Mouse (Mus musculus) liver, postnatal 0 days (tissue): ENCODE data around the gene Trcg1. TPM values are rescaled to one million over a fixed set of nuclear protein-coding genes. Genes with fewer than 3 reads are reported as not detected.

Source experiments
- ATAC-seq: fragments of 200-750 bp; cut with Nextera tagmentation; 2 replicates; pipeline ENCODE4 v1.8.0; 2017; ENCODE audit warnings: mild to moderate bottlenecking, moderate library complexity
- DNase-seq: peaks from one replicate; pipeline ENCODE4 v3.0.0-alpha.2; 2016
- H3K27ac ChIP-seq: fragments of 300-500 bp; sonication (generic); 2 replicates; pipeline ENCODE4 v1.5.1; 2014; ENCODE audit warnings: antibody characterized with exemption, moderate library complexity, mild to moderate bottlenecking, low read depth
- H3K27me3 ChIP-seq: fragments of 300-500 bp; sonication (generic); 2 replicates; pipeline ENCODE4 v1.6.1; 2014; ENCODE audit warnings: low read length, control low read depth, mixed read lengths; ENCODE audit not compliant: insufficient read depth
- H3K36me3 ChIP-seq: fragments of 300-500 bp; sonication (generic); replicated peaks from 2 replicates; pipeline ENCODE4 v1.6.1; 2014; ENCODE audit warnings: mild to moderate bottlenecking, control low read depth, low read length, moderate library complexity, mixed read lengths; ENCODE audit not compliant: insufficient read depth
- H3K4me1 ChIP-seq: fragments of 300-500 bp; sonication (generic); 2 replicates; pipeline ENCODE4 v1.6.1; 2014; ENCODE audit warnings: antibody characterized with exemption, mild to moderate bottlenecking, control low read depth; ENCODE audit not compliant: insufficient read depth
- H3K4me2 ChIP-seq: fragments of 300-500 bp; sonication (generic); 2 replicates; pipeline ENCODE4 v1.6.1; 2014; ENCODE audit warnings: low read depth, mild to moderate bottlenecking, low read length, moderate library complexity, mixed read lengths
- H3K4me3 ChIP-seq: fragments of 300-500 bp; sonication (generic); 2 replicates; pipeline ENCODE4 v1.5.1; 2014; ENCODE audit warnings: low read depth, low read length
- H3K9ac ChIP-seq: fragments of 300-500 bp; sonication (generic); replicated peaks from 2 replicates; pipeline ENCODE4 v1.6.1; 2014; ENCODE audit warnings: mild to moderate bottlenecking, moderate library complexity
- H3K9me3 ChIP-seq: fragments of 300-500 bp; sonication (generic); 2 replicates; pipeline ENCODE4 v1.6.1; 2016; ENCODE audit warnings: mild to moderate bottlenecking, control low read depth, low read length, mixed read lengths
- CTCF ChIP-seq: sonication (generic); IDR thresholded peaks from 2 replicates; pipeline ENCODE4 v1.5.1; 2016; ENCODE audit warnings: antibody characterized with exemption, low read depth
- EP300 ChIP-seq: IDR thresholded peaks from 2 replicates; pipeline ENCODE4 v1.6.1; 2016; ENCODE audit warnings: antibody characterized with exemption, low read depth, mild to moderate bottlenecking
- WGBS: fragments of 180-500 bp; shearing (Covaris S2); extraction: QIAGEN DNeasy Blood & Tissue Kit; methylation state at CpG from one replicate; pipeline ENCODE4 v1.1.7; 2014; ENCODE audit not compliant: insufficient replicate concordance; 5-methylcytosine and 5-hydroxymethylcytosine counted together
- polyA plus RNA-seq: library from polyadenylated mRNA; unstranded; fragments of >200 nt; fragmentation: Nextera tagmentation; extraction: Ambion mirVana; gene quantifications from 2 replicates; pipeline ENCODE4 v1.2.1, GENCODE M21; 2015

Trcg1 gene
- polyA plus RNA-seq, 1 experiment from 2014 or later: not detected

DNA sequence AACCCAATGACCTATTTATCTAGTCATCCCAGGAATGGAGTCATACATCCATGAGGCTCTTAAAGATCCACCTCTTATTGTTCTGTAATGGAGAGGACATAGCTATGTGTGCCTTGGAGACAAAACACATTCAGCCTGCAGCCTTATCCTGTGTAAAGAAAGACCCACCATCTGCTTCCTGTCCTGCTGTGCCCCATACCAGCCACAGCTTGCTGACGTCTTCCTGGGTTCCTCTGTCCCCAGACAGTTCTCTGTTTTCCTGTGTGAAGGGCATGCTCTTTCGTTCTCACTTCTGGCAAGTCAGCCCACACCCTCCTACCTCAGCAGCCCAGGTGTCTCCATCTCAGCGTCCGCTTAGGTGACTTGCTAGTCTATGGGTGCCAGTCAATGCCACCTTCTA, 41.9 kb downstream of the Trcg1 start:
- ATAC-seq (peak; percentile 35), DNase-seq (no peak)
- no peaks in the 10 kb centered on the region for H3K27me3 ChIP-seq
- 31% methylated on average over 4 of the region's 4 CpGs for WGBS
- peaks cover 37% of the 10 kb centered on the region for H3K4me1 ChIP-seq
- H3K9ac ChIP-seq: no peak overlapping the region
- H3K9me3 ChIP-seq: no peaks in the 10 kb centered on the region
- H3K4me2 ChIP-seq: no peak overlapping the region
- H3K27ac ChIP-seq: peak overlapping the region; percentile 30; the same call in 1 of the 2 replicates
- no peaks in the 10 kb centered on the region for H3K36me3 ChIP-seq
- no peak overlapping the region for H3K4me3 ChIP-seq
- TF ChIP-seq EP300 (no peak), CTCF (no peak)

DNA sequence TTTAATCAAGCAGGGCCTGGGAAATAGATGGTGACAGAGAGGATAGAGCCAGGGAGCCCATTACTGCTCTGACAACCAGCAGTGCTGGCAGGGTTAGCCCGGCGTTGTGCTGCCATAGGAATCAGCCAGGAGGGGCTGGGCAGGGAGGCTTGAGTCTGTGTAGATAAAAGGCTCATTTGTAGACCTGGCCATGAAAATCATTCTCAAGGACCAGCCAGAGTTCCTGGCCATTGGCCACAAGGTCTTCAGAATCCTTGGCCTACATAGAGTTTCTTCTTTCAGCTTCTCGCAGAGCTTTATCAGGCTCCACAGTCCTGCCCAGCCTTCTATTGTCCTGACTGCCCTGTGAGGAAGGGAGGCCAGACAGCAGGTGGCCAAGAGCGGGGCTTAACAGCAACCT, 43.1 kb downstream of the Trcg1 start:
- DNase-seq (no peak), ATAC-seq (no peak)
- Histone ChIP-seq H3K9me3 (no peaks in the 10 kb centered on the region), H3K27me3 (no peaks in the 10 kb centered on the region), H3K36me3 (no peaks in the 10 kb centered on the region), H3K4me2 (no peak overlapping the region), H3K4me1 (peaks cover 31% of the 10 kb centered on the region), H3K9ac (no peak overlapping the region), H3K27ac (no peak overlapping the region), H3K4me3 (no peak overlapping the region)
- TF ChIP-seq CTCF: no peak
- TF ChIP-seq EP300: no peak
- 74% methylated on average over 4 of the region's 4 CpGs for WGBS

DNA sequence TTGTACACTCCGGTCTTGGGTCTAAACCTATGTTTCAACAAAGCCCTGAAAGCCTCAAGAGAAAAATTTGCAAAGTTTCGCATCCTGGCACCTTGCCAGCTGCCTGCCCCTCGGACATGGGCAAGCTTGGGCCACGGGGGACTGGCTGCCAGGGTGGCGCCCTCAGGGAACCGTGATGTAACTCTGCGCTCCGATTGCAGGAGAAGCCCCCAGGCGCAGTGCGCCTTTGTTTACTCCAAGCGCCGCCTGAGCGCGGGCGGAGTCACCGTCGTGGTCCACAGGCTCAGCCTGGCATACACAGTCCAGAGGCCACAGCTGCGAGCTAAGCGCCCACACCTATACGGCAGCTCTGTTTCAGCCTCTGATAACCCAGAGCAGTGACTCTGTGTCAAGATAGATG, 45.2 kb downstream of the Trcg1 start:
- Histone ChIP-seq H3K27me3 (no peaks in the 10 kb centered on the region), H3K9ac (0 out of 2 replicates have a peak overlapping the region, but pooled peaks have one; percentile 0), H3K4me2 (peak overlapping the region; percentile 11), H3K4me3 (no peak overlapping the region), H3K27ac (peak overlapping the region; percentile 53), H3K4me1 (peaks cover 37% of the 10 kb centered on the region), H3K36me3 (no peaks in the 10 kb centered on the region), H3K9me3 (no peaks in the 10 kb centered on the region)
- DNase-seq: peak; percentile 70
- 25% methylated on average over 20 of the region's 20 CpGs for WGBS
- no peak for TF ChIP-seq EP300
- no peak for TF ChIP-seq CTCF
- peak; percentile 86 for ATAC-seq

DNA sequence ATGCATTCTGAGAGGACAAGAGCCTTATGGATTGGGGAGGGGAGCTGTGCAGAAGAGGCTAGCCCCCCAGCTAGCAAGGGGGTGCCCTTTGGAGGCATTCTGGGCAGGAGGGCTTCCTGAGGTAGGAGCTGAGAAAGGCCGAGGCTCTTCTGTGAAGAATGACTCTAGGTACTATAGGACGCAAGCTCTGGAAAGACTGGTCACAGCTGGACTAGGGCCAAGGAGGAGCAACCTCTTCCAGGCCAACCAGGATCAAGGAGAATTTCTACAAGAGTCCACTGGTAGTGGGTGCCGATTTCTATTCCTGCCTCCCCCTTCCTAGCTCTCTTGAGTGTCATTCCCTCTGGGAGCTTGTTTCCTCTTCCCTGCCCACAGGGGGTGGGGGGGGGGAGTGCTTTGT, 46.3 kb downstream of the Trcg1 start:
- TF ChIP-seq CTCF (no peak), EP300 (no peak)
- ATAC-seq: no peak
- no peaks in the 10 kb centered on the region for H3K27me3 ChIP-seq
- H3K9ac ChIP-seq: no peak overlapping the region
- DNase-seq: no peak
- peaks cover 37% of the 10 kb centered on the region for H3K4me1 ChIP-seq
- no peak overlapping the region for H3K4me2 ChIP-seq
- no peak overlapping the region for H3K27ac ChIP-seq
- 56% methylated on average over 3 of the region's 3 CpGs for WGBS
- H3K9me3 ChIP-seq: no peaks in the 10 kb centered on the region
- no peak overlapping the region for H3K4me3 ChIP-seq
- no peaks in the 10 kb centered on the region for H3K36me3 ChIP-seq

DNA sequence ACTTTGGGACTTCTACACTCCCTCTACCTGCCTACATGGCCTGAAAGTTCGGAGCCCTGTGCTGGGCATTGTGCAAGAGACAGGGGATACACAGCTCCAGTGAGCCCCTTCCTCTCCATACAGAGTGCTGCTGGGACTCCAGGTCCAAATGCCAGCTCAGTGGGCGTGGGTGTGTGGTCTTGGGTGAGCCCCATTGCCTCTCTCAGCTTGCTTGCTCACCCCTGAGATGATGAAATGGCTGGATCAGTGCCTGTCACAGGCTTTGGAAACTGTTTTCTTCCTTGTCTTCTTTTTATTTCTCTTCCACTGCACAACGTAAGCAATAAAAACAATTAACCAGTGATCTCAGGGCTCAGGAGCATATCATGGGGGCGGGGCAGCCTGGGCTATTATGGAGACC, 47.0 kb downstream of the Trcg1 start:
- Histone ChIP-seq H3K4me2 (no peak overlapping the region), H3K27ac (peak overlapping the region; percentile 9), H3K27me3 (no peaks in the 10 kb centered on the region), H3K9me3 (no peaks in the 10 kb centered on the region), H3K36me3 (no peaks in the 10 kb centered on the region), H3K4me1 (peaks cover 33% of the 10 kb centered on the region), H3K9ac (no peak overlapping the region), H3K4me3 (no peak overlapping the region)
- TF ChIP-seq CTCF (no peak), EP300 (no peak)
- ATAC-seq (no peak), DNase-seq (no peak)
- 64% methylated on average over 4 of the region's 4 CpGs for WGBS

DNA sequence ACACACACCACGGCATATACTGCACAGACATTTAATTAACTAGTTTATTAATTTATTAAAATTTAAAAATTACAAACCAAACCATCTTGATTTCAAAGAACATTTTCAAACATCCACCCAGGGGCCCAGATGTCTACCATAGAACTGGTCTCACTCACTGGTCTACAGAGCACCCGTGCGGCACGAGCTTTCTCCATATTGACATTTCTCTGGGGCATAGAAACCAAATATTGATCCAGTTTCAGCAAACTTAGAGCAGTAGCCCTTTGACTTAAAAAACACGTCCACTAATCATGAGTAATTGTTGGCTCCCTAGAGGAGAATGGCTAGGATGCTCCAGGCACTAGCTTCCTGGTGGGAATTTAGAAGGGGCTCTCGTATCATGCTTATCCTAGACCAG, 50.8 kb downstream of the Trcg1 start:
- DNase-seq (no peak), ATAC-seq (peak; percentile 89)
- 74% methylated on average over 6 of the region's 6 CpGs for WGBS
- H3K4me2 ChIP-seq: no peak overlapping the region
- H3K4me1 ChIP-seq: peaks cover 18% of the 10 kb centered on the region
- H3K9ac ChIP-seq: no peak overlapping the region
- H3K27me3 ChIP-seq: no peaks in the 10 kb centered on the region
- TF ChIP-seq EP300 (peak; percentile 47; the same call in 1 of the 2 replicates), CTCF (no peak)
- H3K36me3 ChIP-seq: no peaks in the 10 kb centered on the region
- no peaks in the 10 kb centered on the region for H3K9me3 ChIP-seq
- no peak overlapping the region for H3K4me3 ChIP-seq
- peak overlapping the region; percentile 79 for H3K27ac ChIP-seq

DNA sequence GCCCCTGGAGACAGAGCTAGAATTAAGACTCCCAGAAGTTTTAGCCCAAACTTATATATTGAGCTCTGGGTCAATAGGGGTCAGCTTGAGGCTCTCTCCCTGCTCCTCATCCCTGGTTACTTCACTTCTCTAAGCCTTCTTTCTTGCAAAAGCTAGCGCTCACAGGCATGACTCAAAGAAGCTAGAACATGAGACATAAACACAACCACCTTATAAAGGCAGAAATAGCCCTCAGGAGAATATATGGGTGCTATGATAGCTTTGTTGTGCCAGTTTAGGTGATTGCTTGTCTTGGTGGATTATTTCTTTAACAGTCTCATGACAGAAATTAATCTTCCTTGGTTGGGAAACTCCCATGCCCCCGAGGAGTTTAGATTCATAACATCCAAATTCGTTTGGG, 58.5 kb downstream of the Trcg1 start:
- DNase-seq (no peak), ATAC-seq (no peak)
- peak overlapping the region; percentile 44 for H3K4me2 ChIP-seq
- peak overlapping the region; percentile 54 for H3K9ac ChIP-seq
- H3K4me1 ChIP-seq: peaks cover 35% of the 10 kb centered on the region
- no peaks in the 10 kb centered on the region for H3K36me3 ChIP-seq
- TF ChIP-seq CTCF (no peak), EP300 (no peak)
- 76% methylated on average over 3 of the region's 3 CpGs for WGBS
- H3K4me3 ChIP-seq: no peak overlapping the region; the same call in 1 of the 2 replicates
- H3K9me3 ChIP-seq: no peaks in the 10 kb centered on the region
- H3K27ac ChIP-seq: peak overlapping the region; percentile 86
- H3K27me3 ChIP-seq: no peaks in the 10 kb centered on the region
